Mouse (Mus musculus) lung, adult 2 months (tissue): Measurements from ENCODE around the gene Actg1.

Source experiments
- CTCF ChIP-seq: fragments of 200-500 bp; IDR thresholded peaks from 2 replicates; pipeline ENCODE4 v1.5.1; 2011; ENCODE audit warnings: mild to moderate bottlenecking, low read length, control low read depth; ENCODE audit not compliant: insufficient read depth
- POLR2A ChIP-seq: fragments of 200-500 bp; IDR thresholded peaks from 2 replicates; pipeline ENCODE4 v1.6.1; 2011; ENCODE audit warnings: low read depth, mild to moderate bottlenecking, control low read depth, low read length, borderline replicate concordance; ENCODE audit errors: extremely low read depth

- no peak for TF ChIP-seq CTCF
- no peak for TF ChIP-seq POLR2A
These were observed 41.8 kb downstream of the Actg1 start for GRCm38 (mm10) chr11:120306366-120307131.
